Mouse (Mus musculus): ENCODE measurements around the gene Tom1l2. TPM values are rescaled to one million over a fixed set of nuclear protein-coding genes. Genes with fewer than 3 reads are reported as not detected.

Tom1l2 gene
- polyA plus RNA-seq, 1 experiment from 2014 or later: 10.6 TPM

DNA sequence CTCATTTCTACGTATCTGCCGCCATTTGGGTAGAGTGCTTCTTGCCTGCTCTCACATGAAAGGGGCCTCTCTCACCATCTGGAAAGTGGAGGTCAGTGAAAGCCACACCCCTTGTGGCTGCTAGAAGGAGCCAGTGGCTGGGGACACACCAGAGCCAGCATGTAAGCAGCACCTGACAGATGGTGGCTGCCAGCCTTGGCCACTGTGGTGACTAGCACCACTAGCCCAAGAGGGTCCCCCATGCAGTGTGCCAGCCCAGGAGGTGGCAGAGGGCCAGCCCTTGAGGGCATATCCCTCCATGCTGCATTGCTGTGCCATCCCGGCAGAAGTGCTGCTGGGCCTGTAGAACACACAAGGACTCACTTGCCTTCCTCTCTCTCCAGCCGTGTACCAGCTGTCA is 159.1 kb downstream of the Tom1l2 start:
- 79% methylated on average over 4 of the region's 4 CpGs for WGBS
- no peak overlapping the region for H3K9ac ChIP-seq (ENCODE audit: low read length)
- 0 out of 2 replicates have a peak, but pooled peaks cover 4% of the 10 kb centered on the region for H3K4me1 ChIP-seq (ENCODE audit: control insufficient read depth, insufficient read depth, low read length)
- peaks cover 4% of the 10 kb centered on the region; the same call in 1 of the 2 replicates for H3K9me3 ChIP-seq (ENCODE audit: control insufficient read depth, low read length)
- no peak overlapping the region for H3K4me3 ChIP-seq (ENCODE audit: low read depth, low read length)
- DNase-seq (ENCODE audit: low spot score) (no peak), ATAC-seq (ENCODE audit: insufficient number of reproducible peaks, low FRiP score, low TSS enrichment, low read depth) (no peak)
- H3K27ac ChIP-seq (replicated peaks; ENCODE audit: low read depth, low read length): no peak overlapping the region
- H3K27me3 ChIP-seq (ENCODE audit: control insufficient read depth, insufficient read depth, low read length): no peaks in the 10 kb centered on the region
- H3K4me2 ChIP-seq (ENCODE audit: low read depth, severe bottlenecking): no peak overlapping the region
- H3K36me3 ChIP-seq (ENCODE audit: control insufficient read depth, insufficient read depth, low read length): peaks cover 53% of the 10 kb centered on the region

DNA sequence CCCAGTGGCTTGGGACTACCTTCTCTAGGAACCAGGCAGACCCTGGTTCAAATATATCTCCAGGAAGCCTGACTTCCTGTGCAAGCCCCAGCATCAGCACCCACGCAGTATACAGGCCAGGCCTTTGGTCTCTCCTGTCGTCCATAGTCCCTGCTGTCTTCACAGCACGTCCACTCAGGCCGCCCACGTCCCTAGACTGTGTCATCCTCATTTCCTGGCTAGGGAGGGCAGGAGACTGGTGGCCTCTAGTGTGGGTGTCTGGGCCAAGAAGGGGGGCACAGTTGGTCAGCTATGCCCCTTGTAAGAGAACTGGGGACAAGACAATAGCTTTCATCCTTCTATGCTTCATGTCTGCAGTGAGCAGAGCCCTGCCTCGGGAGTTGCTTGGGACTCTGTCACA is 160.2 kb downstream of the Tom1l2 start:
- ATAC-seq (ENCODE audit: insufficient number of reproducible peaks, low FRiP score, low TSS enrichment, low read depth): no peak
- Histone ChIP-seq H3K36me3 (ENCODE audit: control insufficient read depth, insufficient read depth, low read length) (peaks cover 57% of the 10 kb centered on the region), H3K27ac (replicated peaks; ENCODE audit: low read depth, low read length) (0 out of 2 replicates have a peak overlapping the region, but pooled peaks have one; percentile 30)

DNA sequence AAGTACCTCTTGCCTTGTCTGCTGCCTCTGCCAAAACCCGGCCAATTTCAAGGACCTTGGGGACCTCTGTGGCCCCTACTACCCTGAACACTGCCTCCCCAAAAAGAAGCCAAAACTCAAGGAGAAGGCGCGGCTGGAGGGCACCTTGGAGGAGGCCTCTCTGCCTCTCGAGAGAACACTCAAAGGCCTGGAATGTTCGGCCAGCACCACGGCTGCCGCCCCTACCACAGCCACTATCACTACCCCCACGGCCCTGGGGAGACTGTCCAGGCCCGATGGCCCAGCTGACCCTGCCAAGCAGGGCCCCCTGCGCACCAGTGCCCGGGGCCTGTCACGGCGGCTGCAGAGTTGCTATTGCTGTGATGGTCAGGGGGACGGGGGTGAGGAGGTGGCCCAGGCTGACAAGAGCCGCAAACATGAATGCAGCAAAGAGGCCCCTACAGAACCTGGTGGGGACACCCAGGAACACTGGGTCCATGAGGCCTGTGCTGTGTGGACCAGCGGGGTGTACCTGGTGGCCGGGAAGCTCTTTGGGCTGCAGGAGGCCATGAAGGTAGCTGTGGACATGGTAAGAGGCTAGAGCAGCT is 162.6 kb downstream of the Tom1l2 start:
- Histone ChIP-seq H3K4me2 (ENCODE audit: low read depth, severe bottlenecking) (no peak overlapping the region), H3K9me3 (ENCODE audit: control insufficient read depth, low read length) (peaks cover 4% of the 10 kb centered on the region; the same call in 1 of the 2 replicates), H3K4me3 (ENCODE audit: low read depth, low read length) (no peak overlapping the region), H3K36me3 (ENCODE audit: control insufficient read depth, insufficient read depth, low read length) (peaks cover 69% of the 10 kb centered on the region), H3K9ac (ENCODE audit: low read length) (no peak overlapping the region), H3K4me1 (ENCODE audit: control insufficient read depth, insufficient read depth, low read length) (peaks cover 4% of the 10 kb centered on the region; the same call in 1 of the 2 replicates), H3K27ac (replicated peaks; ENCODE audit: low read depth, low read length) (no peak overlapping the region), H3K27me3 (ENCODE audit: control insufficient read depth, insufficient read depth, low read length) (no peaks in the 10 kb centered on the region)
- 94% methylated on average over 17 of the region's 17 CpGs for WGBS
- ATAC-seq (ENCODE audit: insufficient number of reproducible peaks, low FRiP score, low TSS enrichment, low read depth): no peak
- no peak for DNase-seq (ENCODE audit: low spot score)

More for the DNA sequence above, 160.2 kb downstream of the Tom1l2 start:
- Histone ChIP-seq H3K4me3 (ENCODE audit: low read depth, low read length) (no peak overlapping the region), H3K27me3 (ENCODE audit: control insufficient read depth, insufficient read depth, low read length) (no peaks in the 10 kb centered on the region), H3K4me2 (ENCODE audit: low read depth, severe bottlenecking) (no peak overlapping the region), H3K4me1 (ENCODE audit: control insufficient read depth, insufficient read depth, low read length) (0 out of 2 replicates have a peak, but pooled peaks cover 4% of the 10 kb centered on the region), H3K9ac (ENCODE audit: low read length) (no peak overlapping the region), H3K9me3 (ENCODE audit: control insufficient read depth, low read length) (peaks cover 4% of the 10 kb centered on the region; the same call in 1 of the 2 replicates)
- DNase-seq (ENCODE audit: low spot score): no peak
- 88% methylated on average over 6 of the region's 6 CpGs for WGBS

DNA sequence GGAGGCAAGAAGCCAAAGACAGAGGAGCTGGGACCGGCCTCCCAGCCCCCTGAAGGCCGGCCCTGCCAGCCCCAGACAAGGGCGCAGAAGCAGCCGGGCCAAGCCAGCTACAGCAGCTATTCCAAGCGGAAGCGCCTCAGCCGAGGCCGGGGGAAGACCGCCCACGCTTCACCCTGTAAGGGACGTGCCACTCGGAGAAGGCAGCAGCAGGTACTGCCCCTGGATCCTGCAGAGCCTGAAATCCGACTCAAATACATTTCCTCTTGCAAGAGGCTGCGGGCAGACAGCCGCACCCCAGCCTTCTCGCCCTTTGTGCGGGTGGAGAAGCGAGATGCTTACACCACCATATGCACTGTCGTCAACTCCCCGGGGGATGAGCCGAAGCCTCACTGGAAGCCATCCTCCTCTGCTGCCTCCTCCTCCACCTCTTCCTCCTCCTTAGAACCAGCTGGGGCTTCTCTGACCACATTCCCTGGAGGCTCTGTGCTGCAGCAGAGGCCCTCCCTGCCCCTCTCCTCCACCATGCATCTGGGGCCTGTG is 163.1 kb downstream of the Tom1l2 start:
- 93% methylated on average over 21 of the region's 21 CpGs for WGBS
- H3K4me1 ChIP-seq (ENCODE audit: control insufficient read depth, insufficient read depth, low read length): peaks cover 10% of the 10 kb centered on the region
- H3K27ac ChIP-seq (replicated peaks; ENCODE audit: low read depth, low read length): no peak overlapping the region
- no peak overlapping the region for H3K9ac ChIP-seq (ENCODE audit: low read length)
- no peaks in the 10 kb centered on the region for H3K27me3 ChIP-seq (ENCODE audit: control insufficient read depth, insufficient read depth, low read length)
- peaks cover 66% of the 10 kb centered on the region for H3K36me3 ChIP-seq (ENCODE audit: control insufficient read depth, insufficient read depth, low read length)
- no peaks in the 10 kb centered on the region for H3K9me3 ChIP-seq (ENCODE audit: control insufficient read depth, low read length)
- no peak overlapping the region for H3K4me3 ChIP-seq (ENCODE audit: low read depth, low read length)
- H3K4me2 ChIP-seq (ENCODE audit: low read depth, severe bottlenecking): no peak overlapping the region
- DNase-seq (ENCODE audit: low spot score) (no peak), ATAC-seq (ENCODE audit: insufficient number of reproducible peaks, low FRiP score, low TSS enrichment, low read depth) (no peak)

DNA sequence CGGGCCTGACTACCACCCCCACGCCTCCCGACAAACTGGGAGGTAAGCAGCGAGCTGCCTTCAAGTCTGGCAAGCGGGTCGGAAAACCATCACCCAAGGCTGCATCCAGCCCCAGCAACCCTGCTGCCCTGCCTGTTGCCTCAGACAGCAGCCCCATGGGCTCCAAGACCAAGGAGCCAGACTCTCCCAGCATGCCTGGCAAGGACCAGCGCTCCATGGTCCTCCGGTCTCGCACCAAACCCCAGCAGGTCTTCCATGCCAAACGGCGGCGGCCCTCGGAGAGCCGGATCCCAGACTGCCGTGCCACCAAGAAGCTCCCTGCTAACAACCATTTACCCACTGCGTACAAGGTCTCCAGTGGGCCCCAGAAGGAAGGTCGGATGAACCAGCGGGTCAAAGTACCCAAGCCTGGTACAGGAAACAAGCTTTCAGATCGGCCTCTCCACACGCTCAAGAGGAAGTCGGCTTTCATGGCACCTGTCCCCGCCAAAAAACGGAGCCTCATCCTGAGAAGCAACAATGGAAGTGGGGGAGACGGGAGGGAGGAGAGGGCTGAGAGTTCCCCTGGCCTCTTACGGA is 164.3 kb downstream of the Tom1l2 start:
- H3K27ac ChIP-seq (replicated peaks; ENCODE audit: low read depth, low read length): no peak overlapping the region
- H3K4me3 ChIP-seq (ENCODE audit: low read depth, low read length): no peak overlapping the region
- H3K27me3 ChIP-seq (ENCODE audit: control insufficient read depth, insufficient read depth, low read length): no peaks in the 10 kb centered on the region
- H3K9me3 ChIP-seq (ENCODE audit: control insufficient read depth, low read length): no peaks in the 10 kb centered on the region
- no peak overlapping the region for H3K4me2 ChIP-seq (ENCODE audit: low read depth, severe bottlenecking)
- peaks cover 56% of the 10 kb centered on the region for H3K36me3 ChIP-seq (ENCODE audit: control insufficient read depth, insufficient read depth, low read length)
- no peak overlapping the region for H3K9ac ChIP-seq (ENCODE audit: low read length)
- ATAC-seq (ENCODE audit: insufficient number of reproducible peaks, low FRiP score, low TSS enrichment, low read depth): no peak
- no peak for DNase-seq (ENCODE audit: low spot score)
- 93% methylated on average over 25 of the region's 25 CpGs for WGBS
- peaks cover 16% of the 10 kb centered on the region for H3K4me1 ChIP-seq (ENCODE audit: control insufficient read depth, insufficient read depth, low read length)

DNA sequence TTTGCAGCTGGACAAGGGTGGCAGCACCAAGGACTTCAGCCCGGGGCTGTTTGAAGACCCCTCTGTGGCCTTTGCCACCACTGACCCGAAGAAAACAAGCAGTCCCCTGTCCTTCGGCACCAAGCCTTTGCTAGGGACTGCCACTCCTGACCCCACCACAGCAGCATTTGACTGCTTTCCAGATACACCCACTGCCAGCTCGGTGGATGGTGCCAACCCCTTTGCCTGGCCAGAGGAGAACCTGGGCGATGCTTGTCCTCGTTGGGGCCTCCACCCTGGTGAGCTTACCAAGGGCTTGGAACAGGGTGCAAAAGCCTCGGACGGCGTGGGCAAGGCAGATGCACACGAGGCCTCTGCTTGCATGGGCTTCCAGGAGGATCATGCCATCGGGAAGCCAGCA is 165.6 kb downstream of the Tom1l2 start:
- ATAC-seq (ENCODE audit: insufficient number of reproducible peaks, low FRiP score, low TSS enrichment, low read depth): no peak
- no peak overlapping the region for H3K4me3 ChIP-seq (ENCODE audit: low read depth, low read length)
- peaks cover 29% of the 10 kb centered on the region for H3K4me1 ChIP-seq (ENCODE audit: control insufficient read depth, insufficient read depth, low read length)
- no peaks in the 10 kb centered on the region for H3K9me3 ChIP-seq (ENCODE audit: control insufficient read depth, low read length)
- peaks cover 52% of the 10 kb centered on the region for H3K36me3 ChIP-seq (ENCODE audit: control insufficient read depth, insufficient read depth, low read length)
- no peak for DNase-seq (ENCODE audit: low spot score)
- H3K9ac ChIP-seq (ENCODE audit: low read length): no peak overlapping the region
- H3K4me2 ChIP-seq (ENCODE audit: low read depth, severe bottlenecking): no peak overlapping the region
- 93% methylated on average over 11 of the region's 11 CpGs for WGBS
- H3K27ac ChIP-seq (replicated peaks; ENCODE audit: low read depth, low read length): no peak overlapping the region
- H3K27me3 ChIP-seq (ENCODE audit: control insufficient read depth, insufficient read depth, low read length): no peaks in the 10 kb centered on the region

DNA sequence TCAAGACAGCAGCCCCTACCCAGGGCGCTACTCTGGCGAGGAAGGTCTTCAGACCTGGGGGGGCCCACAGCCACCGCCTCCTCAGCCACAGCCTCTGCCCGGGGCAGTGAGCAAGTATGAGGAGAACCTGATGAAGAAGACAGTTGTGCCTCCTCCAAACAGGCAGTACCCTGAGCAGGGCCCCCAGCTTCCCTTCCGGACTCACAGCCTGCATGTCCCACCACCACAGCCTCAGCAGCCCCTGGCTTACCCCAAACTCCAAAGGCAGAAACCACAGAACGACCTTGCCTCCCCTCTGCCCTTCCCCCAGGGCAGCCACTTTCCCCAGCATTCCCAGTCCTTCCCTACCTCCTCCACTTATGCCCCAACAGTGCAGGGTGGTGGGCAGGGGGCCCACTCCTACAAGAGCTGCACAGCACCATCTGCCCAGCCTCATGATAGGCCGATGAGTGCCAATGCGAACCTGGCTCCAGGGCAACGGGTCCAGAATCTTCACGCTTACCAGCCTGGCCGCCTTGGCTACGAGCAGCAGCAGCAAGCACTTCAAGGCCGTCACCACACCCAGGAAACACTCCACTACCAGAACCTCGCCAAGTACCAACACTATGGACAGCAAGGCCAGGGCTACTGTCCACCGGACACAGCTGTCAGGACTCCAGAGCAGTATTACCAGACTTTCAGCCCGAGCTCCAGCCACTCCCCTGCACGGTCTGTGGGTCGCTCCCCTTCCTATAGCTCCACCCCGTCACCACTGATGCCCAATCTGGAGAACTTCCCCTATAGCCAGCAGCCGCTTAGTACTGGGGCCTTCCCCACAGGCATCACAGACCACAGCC is 167.1 kb downstream of the Tom1l2 start:
- H3K36me3 ChIP-seq (ENCODE audit: control insufficient read depth, insufficient read depth, low read length): peaks cover 46% of the 10 kb centered on the region
- no peak overlapping the region for H3K4me3 ChIP-seq (ENCODE audit: low read depth, low read length)
- no peak for DNase-seq (ENCODE audit: low spot score)
- H3K27me3 ChIP-seq (ENCODE audit: control insufficient read depth, insufficient read depth, low read length): no peaks in the 10 kb centered on the region
- no peak overlapping the region for H3K4me2 ChIP-seq (ENCODE audit: low read depth, severe bottlenecking)
- H3K9ac ChIP-seq (ENCODE audit: low read length): no peak overlapping the region
- no peaks in the 10 kb centered on the region for H3K9me3 ChIP-seq (ENCODE audit: control insufficient read depth, low read length)
- 85% methylated on average over 20 of the region's 20 CpGs for WGBS
- no peak overlapping the region for H3K27ac ChIP-seq (replicated peaks; ENCODE audit: low read depth, low read length)
- peaks cover 34% of the 10 kb centered on the region for H3K4me1 ChIP-seq (ENCODE audit: control insufficient read depth, insufficient read depth, low read length)
- no peak for ATAC-seq (ENCODE audit: insufficient number of reproducible peaks, low FRiP score, low TSS enrichment, low read depth)

Measured in limb, embryonic 11.5 days (tissue).